Mouse (Mus musculus) gastrocnemius, adult 2 months (tissue): ENCODE results near the gene Anks1b. TPM values are rescaled to one million over a fixed set of nuclear protein-coding genes. Genes with fewer than 3 reads are reported as not detected.

Experiments
- DNase-seq: peaks from one replicate; pipeline ENCODE4 v3.0.0; 2022
- H3K27ac ChIP-seq: fragments of 200-600 bp; 2 replicates; pipeline ENCODE4 v1.8.1; 2022; ENCODE audit warnings: mild to moderate bottlenecking
- H3K4me3 ChIP-seq: fragments of 200-600 bp; 2 replicates; pipeline ENCODE4 v1.8.1; 2022; ENCODE audit warnings: mild to moderate bottlenecking, moderate library complexity
- CTCF ChIP-seq: fragments of 200-600 bp; IDR thresholded peaks from 2 replicates; pipeline ENCODE4 v1.8.1; 2022; ENCODE audit warnings: antibody characterized with exemption, mild to moderate bottlenecking, moderate library complexity
- intact Hi-C: fragments of 180-260 bp; cut with DNase I; formaldehyde crosslinking; loops from one replicate; pipeline ENCODE4 v1.15.1; 2025
- total RNA-seq, 2 experiments: library from RNA; stranded (reverse); gene quantifications; 2 replicates each; pipeline ENCODE4 v1.2.3; 2021

The Anks1b gene
- total RNA-seq, 2 experiments from 2014 or later: 0.20 to 0.22 TPM

DNA sequence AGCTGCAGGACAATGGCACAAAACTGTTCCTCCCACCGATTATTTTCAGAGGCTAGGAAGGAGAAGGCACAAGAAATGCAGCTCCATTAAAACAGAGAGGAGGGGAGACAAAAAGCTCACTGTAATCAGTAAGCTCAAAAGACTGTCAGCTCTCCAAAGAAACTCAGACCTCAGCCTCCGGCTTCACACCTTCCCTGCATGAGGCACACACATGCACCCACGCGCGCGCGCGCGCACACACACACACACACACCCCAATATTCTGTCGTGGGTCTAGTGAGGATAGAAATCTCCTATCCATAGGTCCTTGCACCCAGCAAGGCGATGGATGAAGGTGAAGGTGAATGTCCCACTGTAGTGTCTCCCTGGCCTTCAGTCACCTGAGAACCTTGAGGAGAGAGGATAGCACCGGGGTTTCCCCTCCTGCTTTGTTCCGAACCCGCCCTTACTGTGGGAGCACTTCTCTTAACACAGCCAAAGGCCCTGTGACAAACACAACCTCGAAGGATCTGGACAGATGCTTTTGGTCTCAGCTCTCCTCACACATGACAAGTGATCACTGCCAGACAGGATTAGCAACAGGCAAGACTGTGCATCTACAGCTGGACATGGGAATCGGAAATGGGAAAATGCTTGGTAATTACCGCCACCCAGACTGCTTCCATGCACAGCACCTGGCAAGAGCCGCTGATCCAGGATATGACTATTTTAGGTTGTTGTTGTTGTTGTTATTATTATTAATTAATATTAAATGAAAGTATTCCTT, 1074.5 kb downstream of the Anks1b start:
- no peak for TF ChIP-seq CTCF
- no peak for DNase-seq
- intact Hi-C loops: no loop called here
- Histone ChIP-seq H3K27ac (no peak overlapping the region), H3K4me3 (no peak overlapping the region)

DNA sequence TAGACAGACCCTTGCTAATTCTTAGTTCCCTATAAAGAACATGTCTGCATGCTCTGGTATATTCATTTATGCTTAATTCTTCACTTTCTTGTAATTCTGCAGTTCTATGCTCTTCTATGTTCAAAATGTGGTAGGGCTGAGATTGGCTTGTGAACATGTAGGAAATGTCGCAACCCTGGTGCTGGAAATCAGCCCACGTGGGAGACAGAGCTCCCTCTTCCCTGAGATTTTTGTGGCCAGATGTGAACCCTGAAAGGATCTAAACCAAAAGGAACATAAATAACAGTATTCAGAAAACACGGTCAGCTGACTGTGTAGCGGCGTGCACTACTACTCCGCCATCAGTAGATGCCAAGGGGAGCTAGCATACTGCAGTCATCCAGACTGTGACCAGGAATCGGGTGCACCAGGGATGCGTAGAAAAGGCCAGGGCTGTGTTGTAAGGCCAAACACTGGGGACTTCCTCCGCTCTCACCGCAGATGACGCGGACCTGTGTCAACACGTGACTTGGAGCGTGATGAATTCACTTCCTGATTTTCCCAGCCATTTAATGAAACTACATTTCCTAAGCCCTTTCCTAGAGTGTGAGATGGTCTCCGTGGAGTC, 1079.9 kb downstream of the Anks1b start:
- intact Hi-C loops: no loop called here
- DNase-seq: peak; percentile 41
- TF ChIP-seq CTCF: no peak
- Histone ChIP-seq H3K27ac (peak overlapping the region; percentile 32; the same call in 1 of the 2 replicates), H3K4me3 (peak overlapping the region; percentile 23; the same call in 1 of the 2 replicates)

DNA sequence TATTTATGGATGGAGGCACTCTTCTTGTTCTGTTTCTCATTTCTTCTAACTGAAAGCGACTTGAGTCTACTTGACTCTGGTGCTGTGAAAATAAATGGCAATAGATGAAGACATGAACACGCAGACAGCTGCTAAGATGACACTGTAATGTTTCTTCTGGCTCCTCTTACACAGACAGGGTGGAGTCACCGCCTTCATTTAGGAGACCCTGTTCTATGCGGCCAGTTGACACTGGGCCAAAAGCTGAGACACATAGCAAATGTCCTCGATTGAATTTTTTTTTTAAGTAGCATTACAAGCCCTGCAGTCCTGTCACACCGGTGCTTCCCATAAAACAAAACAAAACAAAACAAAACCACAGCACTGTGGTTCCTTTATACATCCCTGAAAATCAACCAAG, 1080.5 kb downstream of the Anks1b start:
- Histone ChIP-seq H3K27ac (peak overlapping the region; percentile 32; the same call in 1 of the 2 replicates), H3K4me3 (peak overlapping the region; percentile 23; the same call in 1 of the 2 replicates)
- intact Hi-C loops: no loop called here
- peak; percentile 36 for DNase-seq
- TF ChIP-seq CTCF: no peak

DNA sequence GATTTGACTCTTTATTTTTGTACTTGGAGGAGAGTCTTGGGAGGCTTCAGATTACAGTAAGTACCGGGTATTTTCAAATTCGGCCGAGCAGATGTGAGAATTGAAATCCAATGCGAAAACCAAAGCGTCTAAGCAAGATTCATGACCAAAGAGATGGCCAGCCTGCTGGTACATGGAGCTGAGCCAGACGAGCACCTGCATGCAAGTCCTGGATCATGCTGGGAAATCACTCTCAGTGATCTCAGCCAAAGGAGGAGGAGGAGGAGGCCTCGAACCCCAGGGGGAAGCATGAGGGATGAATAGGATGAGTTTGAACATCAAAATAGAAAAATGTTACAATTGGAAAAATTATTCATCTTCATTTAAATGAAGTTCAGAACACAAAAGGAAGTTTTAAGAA, 1087.1 kb downstream of the Anks1b start:
- no peak for DNase-seq
- no peak for TF ChIP-seq CTCF
- intact Hi-C loops: no loop called here
- H3K4me3 ChIP-seq: no peak overlapping the region
- no peak overlapping the region for H3K27ac ChIP-seq

DNA sequence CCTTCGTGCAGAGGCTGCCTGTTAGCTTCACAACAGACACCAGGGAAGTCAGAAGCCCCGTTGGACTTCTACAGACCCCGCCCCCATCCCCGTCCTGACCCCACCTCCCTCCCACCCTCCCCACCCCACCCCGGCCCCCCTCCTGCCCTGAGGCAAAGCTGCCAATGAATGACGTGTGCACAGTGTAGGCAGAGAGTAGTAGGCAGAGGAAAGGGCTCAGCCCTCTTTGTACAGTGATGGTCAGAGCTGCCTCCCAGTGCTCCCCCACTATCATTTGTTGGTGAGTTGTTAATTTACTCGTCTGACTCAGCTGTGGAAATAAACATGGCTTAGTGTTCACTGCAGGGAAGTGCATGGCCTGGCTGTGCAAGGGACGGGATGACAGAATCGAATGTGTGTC, 1091.2 kb downstream of the Anks1b start:
- H3K27ac ChIP-seq: no peak overlapping the region
- intact Hi-C loops: no loop called here
- no peak for DNase-seq
- TF ChIP-seq CTCF: no peak
- H3K4me3 ChIP-seq: no peak overlapping the region

DNA sequence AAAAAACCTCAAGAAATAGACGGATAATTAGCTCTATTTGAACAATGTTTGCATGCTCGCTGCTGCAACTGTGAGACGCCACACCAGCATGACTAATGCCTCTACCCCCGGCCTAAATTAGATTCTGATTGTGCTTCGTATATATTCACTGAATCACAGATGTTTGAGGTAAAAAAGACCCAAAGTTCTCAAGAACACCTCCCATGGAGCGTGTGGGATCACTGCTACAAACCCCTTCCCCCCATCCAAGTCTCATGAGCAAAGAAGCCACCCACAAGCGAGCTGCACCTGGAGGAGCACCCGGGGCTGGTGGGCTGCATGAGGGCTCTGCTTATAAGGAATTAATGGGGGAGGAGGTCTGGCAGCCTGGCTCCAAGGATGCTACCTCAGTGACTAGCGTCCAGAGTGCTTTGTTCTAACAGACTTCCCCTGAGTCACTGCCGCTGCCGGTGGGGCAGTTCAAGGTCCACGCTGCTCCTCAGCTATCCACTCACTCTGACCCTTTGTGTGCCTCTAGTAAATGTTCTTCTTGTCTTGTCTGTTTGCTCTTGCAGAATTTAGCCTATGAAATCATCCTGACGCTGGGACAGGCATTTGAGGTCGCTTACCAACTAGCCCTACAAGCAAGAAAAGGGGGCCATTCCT, 1092.5 kb downstream of the Anks1b start:
- Histone ChIP-seq H3K27ac (no peak overlapping the region), H3K4me3 (no peak overlapping the region)
- DNase-seq: no peak
- intact Hi-C loops: no loop called here
- TF ChIP-seq CTCF: no peak

DNA sequence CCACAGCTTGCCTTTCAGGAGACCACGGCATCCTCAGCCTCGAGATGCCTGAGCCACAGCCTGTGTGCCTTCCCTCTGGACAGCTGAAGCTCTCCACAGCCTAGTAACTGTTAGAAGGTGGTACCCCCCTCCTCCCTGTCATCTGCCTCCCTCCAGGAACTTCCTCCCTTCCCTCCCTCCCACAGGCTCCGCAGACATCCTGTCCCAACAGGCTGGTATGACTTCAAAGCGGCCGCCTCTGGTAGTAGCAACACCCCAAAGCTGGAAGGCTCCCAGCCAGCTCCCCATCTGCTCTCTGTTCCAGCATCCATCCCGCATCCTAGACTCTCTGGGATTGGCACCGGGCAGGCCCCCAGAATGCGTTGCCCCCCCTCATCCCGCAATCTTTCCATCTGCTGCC, 1093.5 kb downstream of the Anks1b start:
- intact Hi-C loops: no loop called here

DNA sequence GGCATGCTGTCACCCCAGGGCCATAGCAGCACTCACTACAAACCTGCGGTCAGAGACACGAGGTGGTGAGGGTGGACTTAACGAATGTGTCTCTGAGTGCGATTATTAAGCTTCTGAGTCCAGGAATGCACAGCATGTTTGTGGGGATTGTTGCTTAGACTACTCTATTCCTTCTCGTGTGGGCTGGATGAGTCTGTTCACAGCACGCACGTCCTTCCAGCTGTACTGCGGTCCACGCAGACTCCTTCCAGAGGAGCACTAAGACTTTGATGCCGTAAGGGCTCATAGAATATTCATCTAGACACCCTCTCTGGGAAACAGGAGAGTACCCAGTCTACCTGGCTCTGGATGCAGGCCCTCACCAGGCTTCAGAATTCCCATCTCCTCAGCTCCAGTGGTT, 1094.9 kb downstream of the Anks1b start:
- no peak overlapping the region for H3K27ac ChIP-seq
- DNase-seq: no peak
- H3K4me3 ChIP-seq: no peak overlapping the region
- intact Hi-C loops: no loop called here
- TF ChIP-seq CTCF: no peak

More for the DNA sequence above, 1093.5 kb downstream of the Anks1b start:
- no peak for DNase-seq
- no peak overlapping the region for H3K27ac ChIP-seq
- no peak overlapping the region for H3K4me3 ChIP-seq
- no peak for TF ChIP-seq CTCF

DNA sequence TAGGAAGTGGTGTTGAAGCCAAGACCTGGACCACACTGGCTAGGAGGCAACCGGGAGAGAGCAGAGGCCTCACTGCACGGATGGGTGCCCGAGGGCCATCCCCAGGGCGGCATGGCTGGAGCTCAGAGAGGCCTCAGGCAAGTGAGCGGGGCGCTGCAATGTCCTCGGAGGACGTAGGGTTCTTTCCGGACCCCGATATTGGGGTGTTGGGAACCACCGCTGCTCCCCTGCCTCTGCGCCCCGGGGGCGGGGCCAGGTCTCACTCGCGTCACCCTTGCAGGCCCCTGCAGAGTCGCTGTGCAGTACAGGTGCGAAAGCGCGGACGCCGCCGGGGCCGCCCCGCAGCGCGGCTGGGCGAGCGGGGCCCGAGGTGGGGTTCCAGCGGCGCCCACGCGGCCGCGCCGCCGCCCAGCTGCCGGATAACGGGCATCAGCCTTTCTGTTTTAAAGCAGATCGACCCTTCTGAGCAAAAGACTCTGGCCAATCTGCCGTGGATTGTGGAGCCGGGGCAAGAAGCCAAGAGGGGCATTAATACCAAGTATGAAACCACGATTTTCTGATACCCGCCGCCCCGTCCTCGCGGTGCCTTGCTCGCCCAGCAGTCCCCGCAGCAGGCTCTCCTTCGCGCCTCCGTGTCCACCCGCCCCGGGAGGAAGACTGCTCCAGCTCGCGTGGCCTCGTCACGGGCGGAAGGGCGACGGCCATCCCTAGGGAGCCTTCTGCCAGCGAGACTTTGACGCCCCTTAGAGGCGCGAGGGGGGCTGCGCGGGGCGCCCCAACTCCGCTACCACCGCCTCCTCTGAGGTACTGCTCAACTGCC, 1096.3 kb downstream of the Anks1b start:
- TF ChIP-seq CTCF: no peak
- peak overlapping the region; percentile 73 for H3K4me3 ChIP-seq
- peak; percentile 55 for DNase-seq
- no peak overlapping the region for H3K27ac ChIP-seq
- intact Hi-C loops: no loop called here

DNA sequence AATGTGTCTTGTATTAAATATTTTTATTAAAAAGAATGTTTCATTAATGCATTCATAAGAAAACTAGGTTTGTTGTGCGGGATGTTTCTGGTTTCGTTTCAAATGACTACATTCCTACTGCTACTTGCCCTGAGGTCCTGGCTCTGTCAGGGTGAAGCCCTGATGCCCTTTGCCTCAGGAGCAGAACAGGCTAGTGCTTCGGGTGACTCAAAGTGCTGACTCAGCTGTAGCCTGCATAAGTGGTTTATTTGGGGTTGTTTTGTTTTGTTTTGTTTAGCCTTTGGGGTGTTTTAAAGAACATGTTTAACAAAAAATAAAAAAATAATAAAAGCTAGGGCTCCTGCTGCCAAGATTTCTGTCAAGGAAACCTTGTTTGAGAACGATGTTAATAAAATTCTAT, 1097.3 kb downstream of the Anks1b start:
- no peak for TF ChIP-seq CTCF
- H3K27ac ChIP-seq: no peak overlapping the region
- DNase-seq: no peak
- no peak overlapping the region for H3K4me3 ChIP-seq
- intact Hi-C loops: no loop called here

DNA sequence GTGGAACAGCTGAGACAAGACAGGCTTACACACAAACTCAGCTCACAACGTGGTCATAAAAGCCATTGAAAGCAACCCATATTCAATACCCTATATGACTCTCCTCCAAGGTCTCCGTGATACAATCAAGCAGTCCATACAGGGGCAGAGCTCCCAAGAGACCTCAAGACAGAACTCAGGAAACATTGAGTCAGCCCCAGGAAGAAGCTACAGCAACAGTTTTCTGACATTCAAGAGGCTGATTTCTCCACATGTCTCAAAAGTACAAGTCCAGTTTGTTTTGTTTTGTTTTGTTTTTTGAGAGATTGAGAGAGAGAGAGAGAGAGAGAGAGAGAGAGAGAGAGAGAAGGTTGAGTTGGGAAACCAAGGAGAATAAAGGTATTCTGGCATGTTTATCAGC, 1100.8 kb downstream of the Anks1b start:
- no peak for DNase-seq
- no peak for TF ChIP-seq CTCF

DNA sequence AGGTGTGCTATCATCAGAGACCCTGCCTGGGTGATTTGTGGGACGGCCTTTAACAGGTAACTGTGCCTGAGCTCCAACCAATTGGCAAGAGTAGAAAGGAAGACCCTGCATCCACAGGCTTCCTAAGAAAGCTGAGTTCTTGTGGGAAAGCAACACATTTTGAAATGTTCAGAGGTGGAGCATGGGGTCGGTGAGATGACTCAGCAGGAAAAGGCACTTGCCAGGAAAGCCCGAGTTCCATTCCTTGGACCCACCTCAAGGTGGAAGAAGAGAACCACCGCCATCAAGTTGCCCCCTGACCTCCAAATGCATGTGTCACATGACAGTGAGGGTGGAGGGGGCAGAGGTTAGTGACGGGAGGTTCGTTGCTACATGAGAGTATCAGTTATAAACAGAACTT, 1101.2 kb downstream of the Anks1b start:
- intact Hi-C loops: no loop called here
- no peak overlapping the region for H3K4me3 ChIP-seq
- H3K27ac ChIP-seq: no peak overlapping the region
- DNase-seq: no peak
- TF ChIP-seq CTCF: no peak

More for the DNA sequence above, 1100.8 kb downstream of the Anks1b start:
- intact Hi-C loops: no loop called here
- Histone ChIP-seq H3K4me3 (no peak overlapping the region), H3K27ac (no peak overlapping the region)
